Mouse (Mus musculus) heart, adult 2 months (tissue): ENCODE data around the gene Myb. TPM values are rescaled to one million over a fixed set of nuclear protein-coding genes. Genes with fewer than 3 reads are reported as not detected.

Experiments
- DNase-seq, 2 experiments: peaks; one replicate each; pipeline ENCODE4 v3.0.0; 2021
- H3K27ac ChIP-seq: fragments of 200-600 bp; 2 replicates; pipeline ENCODE4 v1.8.1; 2022
- H3K27me3 ChIP-seq: fragments of 200-500 bp; 2 replicates; pipeline ENCODE4 v1.6.1; 2012; ENCODE audit warnings: mild to moderate bottlenecking, low read length, inconsistent platforms, mixed read lengths; ENCODE audit not compliant: control insufficient read depth, insufficient read depth
- H3K36me3 ChIP-seq: fragments of 200-500 bp; 2 replicates; pipeline ENCODE4 v1.6.1; 2012; ENCODE audit warnings: low read length, inconsistent platforms; ENCODE audit not compliant: control insufficient read depth, insufficient read depth
- H3K4me1 ChIP-seq: fragments of 200-500 bp; 2 replicates; pipeline ENCODE4 v1.6.1; 2011; ENCODE audit warnings: low read length; ENCODE audit not compliant: control insufficient read depth, insufficient read depth
- H3K4me3 ChIP-seq: fragments of 200-600 bp; 2 replicates; pipeline ENCODE4 v1.8.1; 2022
- H3K79me2 ChIP-seq: fragments of 200-500 bp; replicated peaks from 2 replicates; pipeline ENCODE4 v1.6.1; 2012; ENCODE audit warnings: mild to moderate bottlenecking, inconsistent platforms, low read length, moderate library complexity, mixed read lengths; ENCODE audit not compliant: control insufficient read depth, insufficient read depth
- H3K9ac ChIP-seq: fragments of 200-500 bp; 2 replicates; pipeline ENCODE4 v1.6.1; 2012; ENCODE audit warnings: low read depth, mild to moderate bottlenecking, control low read depth, inconsistent platforms, low read length, mixed read lengths
- CTCF ChIP-seq: fragments of 200-600 bp; IDR thresholded peaks from 2 replicates; pipeline ENCODE4 v1.8.1; 2022; ENCODE audit warnings: antibody characterized with exemption, mild to moderate bottlenecking, moderate library complexity
- EP300 ChIP-seq: fragments of 200-500 bp; IDR thresholded peaks from 2 replicates; pipeline ENCODE4 v1.6.1; 2011; ENCODE audit warnings: low read depth, low read length, control low read depth; ENCODE audit not compliant: insufficient read depth
- POLR2A ChIP-seq: fragments of 200-500 bp; IDR thresholded peaks from 2 replicates; pipeline ENCODE4 v1.6.1; 2011; ENCODE audit warnings: mild to moderate bottlenecking, low read depth, low read length, control low read depth; ENCODE audit not compliant: insufficient read depth
- WGBS: fragments of 180-500 bp; shearing (Covaris S2); methylation state at CpG from one replicate; pipeline ENCODE4 v1.1.7; 2018; 5-methylcytosine and 5-hydroxymethylcytosine counted together
- intact Hi-C: fragments of 180-260 bp; cut with DNase I; formaldehyde crosslinking; loops from one replicate; pipeline ENCODE4 v1.15.1; 2025
- polyA plus RNA-seq: library from polyadenylated mRNA; depleted of rRNA; stranded (reverse); fragments of >200 nt; gene quantifications from 2 replicates; pipeline ENCODE4 v1.2.3, GENCODE M21; 2012
- total RNA-seq, 2 experiments: library from RNA; stranded (reverse); gene quantifications; 2 replicates each; pipeline ENCODE4 v1.2.3; 2021

Myb gene
- total and polyA plus RNA-seq, 3 experiments = 0.31 TPM; not detected in 2

DNA sequence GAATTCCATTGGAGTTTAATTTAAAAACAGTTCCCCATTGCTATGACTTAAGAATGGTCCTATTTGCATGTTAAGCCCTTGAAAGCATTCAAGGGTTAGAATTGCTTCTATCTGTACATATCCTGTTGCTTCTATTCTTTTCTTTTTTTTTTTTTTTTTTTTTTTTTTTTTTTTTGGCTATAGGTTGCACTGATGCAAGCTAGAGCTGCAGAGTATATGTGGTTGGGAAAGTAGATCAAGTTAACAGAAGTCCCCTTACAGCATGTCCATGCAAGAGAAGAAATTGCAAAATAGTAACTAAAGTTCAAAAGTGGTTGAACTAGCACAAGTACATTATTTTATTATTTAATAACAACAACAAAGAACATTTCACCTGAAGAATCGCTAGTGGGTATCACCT lies 14.1 kb downstream of the Myb start:
- no peaks in the 10 kb centered on the region for H3K36me3 ChIP-seq
- intact Hi-C loops = no loop called here
- no peak for DNase-seq
- WGBS = 93% methylated on average over 1 of the region's 1 CpGs
- no peaks in the 10 kb centered on the region for H3K79me2 ChIP-seq
- H3K9ac ChIP-seq = no peak overlapping the region
- H3K27me3 ChIP-seq = no peaks in the 10 kb centered on the region
- no peaks in the 10 kb centered on the region for H3K4me1 ChIP-seq
- no peak overlapping the region for H3K27ac ChIP-seq
- TF ChIP-seq CTCF = no peak
- no peak for TF ChIP-seq EP300
- no peak for TF ChIP-seq POLR2A
- H3K4me3 ChIP-seq = no peak overlapping the region

DNA sequence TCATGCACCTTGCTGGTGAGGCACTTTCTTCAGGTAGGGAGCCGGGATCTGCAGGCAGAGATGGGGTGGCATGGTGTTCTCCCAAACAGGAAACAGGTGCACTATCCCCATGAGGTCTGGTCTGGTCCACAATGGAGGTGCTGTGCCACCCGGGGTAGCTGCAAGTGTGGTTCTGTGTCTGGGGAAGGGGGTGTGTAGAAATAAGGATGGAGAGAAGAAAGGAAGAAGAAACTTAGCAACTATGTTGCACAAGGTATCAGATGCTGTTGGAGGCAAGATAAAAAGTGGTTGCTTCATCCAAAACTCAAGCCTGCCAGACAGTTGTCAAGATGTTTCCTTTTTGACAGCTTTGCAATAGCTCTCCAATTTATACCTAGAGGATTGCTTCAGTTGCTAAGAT lies 14.5 kb downstream of the Myb start:
- no peaks in the 10 kb centered on the region for H3K79me2 ChIP-seq
- TF ChIP-seq POLR2A (no peak), CTCF (no peak)
- no peak overlapping the region for H3K27ac ChIP-seq
- no peak overlapping the region for H3K4me3 ChIP-seq
- DNase-seq = no peak
- no peaks in the 10 kb centered on the region for H3K27me3 ChIP-seq
- no peak overlapping the region for H3K9ac ChIP-seq
- intact Hi-C loops = no loop called here
- WGBS = 74% methylated on average over 2 of the region's 2 CpGs
- H3K36me3 ChIP-seq = no peaks in the 10 kb centered on the region
- H3K4me1 ChIP-seq = no peaks in the 10 kb centered on the region

DNA sequence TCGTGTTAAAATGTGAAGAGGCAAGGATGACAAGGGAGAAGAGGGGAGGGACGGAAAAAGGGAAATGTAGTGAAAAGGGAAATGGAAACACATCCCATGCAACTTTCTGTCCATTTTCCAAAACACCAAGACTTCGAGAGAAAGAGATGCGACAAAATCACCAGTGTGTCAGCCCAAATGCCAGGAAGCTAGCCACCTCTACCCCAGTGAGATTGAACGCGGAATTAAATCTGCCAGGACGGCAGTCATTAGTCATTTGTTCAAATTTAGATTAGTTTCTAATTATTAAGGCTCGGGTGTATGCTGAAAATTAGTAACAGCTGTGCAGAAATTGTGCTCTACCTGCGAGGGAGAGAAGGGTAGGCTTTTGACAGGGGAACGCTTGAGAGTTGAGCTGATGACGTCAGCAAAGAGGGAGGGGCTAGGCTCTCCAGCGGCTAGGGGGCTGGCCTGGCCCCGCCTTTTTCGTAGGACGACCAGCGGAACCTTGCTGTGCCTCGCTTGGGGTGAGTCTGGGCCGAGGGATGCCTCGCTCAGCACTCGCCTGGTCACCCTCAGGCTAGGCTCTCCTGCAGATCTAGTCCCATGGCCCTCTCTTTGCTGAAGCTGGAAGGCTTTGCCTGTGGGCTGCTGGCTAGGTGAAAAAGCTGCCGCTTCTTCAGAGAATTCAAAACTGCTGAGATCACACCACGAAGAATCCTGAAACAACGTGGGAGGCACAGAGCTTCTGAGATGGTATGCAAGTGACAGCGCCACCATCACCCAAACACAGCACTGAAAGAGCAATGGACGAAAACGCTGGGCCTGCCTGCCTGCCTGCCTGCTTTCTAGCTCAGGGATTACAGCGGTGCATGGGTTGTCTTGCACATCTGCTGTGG lies 15.9 kb downstream of the Myb start:
- DNase-seq = peak; percentile 39 to 48
- TF ChIP-seq EP300 = no peak
- H3K27ac ChIP-seq = no peak overlapping the region
- H3K36me3 ChIP-seq = no peaks in the 10 kb centered on the region
- 23% methylated on average over 27 of the region's 27 CpGs for WGBS
- H3K4me1 ChIP-seq = no peaks in the 10 kb centered on the region
- peak overlapping the region; percentile 30; the same call in 1 of the 2 replicates for H3K4me3 ChIP-seq
- no peaks in the 10 kb centered on the region for H3K27me3 ChIP-seq
- intact Hi-C loops = no loop called here
- no peaks in the 10 kb centered on the region for H3K79me2 ChIP-seq
- H3K9ac ChIP-seq = no peak overlapping the region

DNA sequence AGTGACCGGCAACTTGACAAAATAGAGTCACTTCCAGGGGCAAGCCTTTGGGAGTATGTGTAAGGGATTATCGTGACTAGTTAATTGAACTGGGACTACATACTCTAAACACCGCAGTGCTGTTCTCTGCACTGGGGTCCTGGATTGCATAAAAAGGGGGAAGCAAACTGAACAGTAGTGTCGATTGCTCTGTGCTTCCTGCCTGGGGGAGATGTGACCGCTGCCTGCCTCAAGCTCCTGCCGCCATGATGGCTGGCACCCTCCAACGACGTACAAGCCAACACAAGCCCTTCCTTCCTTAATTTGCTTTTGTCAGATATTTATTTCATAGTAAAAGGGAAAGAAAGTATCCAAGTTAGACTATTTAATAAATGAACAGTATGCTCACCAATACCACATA lies 25.5 kb downstream of the Myb start:
- no peaks in the 10 kb centered on the region for H3K36me3 ChIP-seq
- no peak for TF ChIP-seq EP300
- TF ChIP-seq POLR2A = no peak
- no peak for TF ChIP-seq CTCF
- no peak overlapping the region for H3K9ac ChIP-seq
- H3K27ac ChIP-seq = no peak overlapping the region
- no peaks in the 10 kb centered on the region for H3K27me3 ChIP-seq
- no peak for DNase-seq
- no peaks in the 10 kb centered on the region for H3K4me1 ChIP-seq
- WGBS = 93% methylated on average over 8 of the region's 8 CpGs
- H3K4me3 ChIP-seq = no peak overlapping the region
- no peaks in the 10 kb centered on the region for H3K79me2 ChIP-seq
- intact Hi-C loops = no loop called here

DNA sequence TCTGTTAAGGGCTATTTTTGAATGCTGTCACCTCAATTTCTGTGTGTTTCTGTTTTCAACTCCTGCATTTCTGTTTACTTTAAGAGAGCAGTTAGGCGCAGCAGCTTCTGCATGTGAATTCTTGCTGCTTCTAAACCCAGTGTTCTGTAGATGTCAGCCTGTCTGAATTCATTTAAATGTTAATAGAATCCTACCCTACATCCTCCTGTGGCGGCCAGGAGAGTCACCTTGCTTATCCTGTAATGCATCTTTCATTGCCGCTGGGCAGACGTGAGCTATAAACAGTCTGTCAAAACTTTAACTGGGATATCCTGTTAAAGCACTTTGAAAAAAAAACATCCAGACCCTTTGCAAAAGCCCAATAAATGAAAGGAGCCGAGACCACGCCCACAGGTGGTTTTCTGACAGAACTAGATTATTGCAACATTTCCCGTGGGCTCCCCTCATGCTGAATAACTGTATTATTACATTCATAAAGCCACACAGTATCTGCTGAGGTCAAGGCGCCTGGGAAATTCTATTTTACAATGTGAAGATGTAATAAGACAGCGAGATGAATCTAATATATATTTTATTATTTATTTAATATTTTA lies 29.8 kb downstream of the Myb start:
- Histone ChIP-seq H3K79me2 (no peaks in the 10 kb centered on the region), H3K4me3 (no peak overlapping the region), H3K4me1 (no peaks in the 10 kb centered on the region), H3K27me3 (no peaks in the 10 kb centered on the region), H3K27ac (no peak overlapping the region), H3K36me3 (no peaks in the 10 kb centered on the region), H3K9ac (no peak overlapping the region)
- intact Hi-C loops = no loop called here
- TF ChIP-seq CTCF = no peak
- TF ChIP-seq POLR2A = no peak
- no peak for TF ChIP-seq EP300
- DNase-seq = no peak
- WGBS = 54% methylated on average over 9 of the region's 9 CpGs

DNA sequence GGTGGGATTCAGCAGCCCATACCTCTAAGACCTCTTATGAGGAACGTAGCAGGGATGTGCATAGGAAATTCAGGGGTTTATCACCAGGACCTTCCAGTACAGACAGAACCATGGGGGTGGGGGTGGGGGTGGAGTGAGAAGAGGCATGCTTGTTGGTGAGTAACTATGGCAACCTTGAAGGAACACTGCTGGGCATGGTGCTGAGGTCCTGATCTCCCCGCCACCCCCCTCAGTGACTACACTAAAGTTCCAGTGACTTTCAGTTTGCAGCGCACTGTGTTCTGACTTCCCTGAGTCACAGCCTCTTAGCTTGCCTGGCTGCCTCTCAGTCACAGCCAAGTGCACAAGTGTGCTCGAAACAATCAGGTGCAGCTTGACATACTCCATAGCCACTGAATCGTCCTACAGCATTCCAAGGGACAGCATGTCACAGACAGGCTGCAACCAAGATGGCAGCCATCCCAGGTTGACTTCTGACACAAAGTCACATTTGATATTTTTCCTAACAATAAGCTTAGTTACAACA lies 32.6 kb downstream of the Myb start:
- Histone ChIP-seq H3K9ac (no peak overlapping the region), H3K36me3 (no peaks in the 10 kb centered on the region), H3K27me3 (no peaks in the 10 kb centered on the region), H3K4me3 (no peak overlapping the region), H3K4me1 (no peaks in the 10 kb centered on the region), H3K79me2 (no peaks in the 10 kb centered on the region), H3K27ac (no peak overlapping the region)
- no peak for DNase-seq
- TF ChIP-seq EP300 = no peak
- TF ChIP-seq CTCF = no peak
- TF ChIP-seq POLR2A = no peak
- WGBS = 67% methylated on average over 5 of the region's 5 CpGs
- intact Hi-C loops = no loop called here
